Mouse (Mus musculus) liver, postnatal 0 days (tissue): ENCODE data around the gene Mrgprh.

ENCODE experiments used
- CTCF ChIP-seq: sonication (generic); IDR thresholded peaks from 2 replicates; pipeline ENCODE4 v1.5.1; 2016; ENCODE audit warnings: antibody characterized with exemption, low read depth
- EP300 ChIP-seq: IDR thresholded peaks from 2 replicates; pipeline ENCODE4 v1.6.1; 2016; ENCODE audit warnings: antibody characterized with exemption, low read depth, mild to moderate bottlenecking

DNA sequence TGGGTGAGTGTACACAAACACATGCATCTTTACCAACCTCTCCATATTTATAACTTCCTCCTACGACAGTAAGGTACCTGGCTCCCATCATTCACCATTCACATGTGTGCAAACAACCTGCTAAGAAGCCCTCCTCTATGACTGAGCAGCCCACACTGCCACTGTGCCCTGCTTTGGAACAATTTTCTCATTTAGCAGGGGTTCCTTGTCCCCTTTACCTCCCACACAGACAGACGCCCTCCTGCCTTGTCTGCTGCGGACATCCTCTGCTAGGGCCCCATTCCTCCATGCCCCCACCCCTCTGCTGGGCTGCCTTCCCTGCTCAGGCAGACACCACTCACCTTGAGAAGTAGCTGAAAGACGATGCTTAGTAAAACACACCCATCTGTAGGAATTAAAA, 28.1 kb upstream of the Mrgprh start:
- TF ChIP-seq CTCF (no peak), EP300 (no peak)
